Mouse (Mus musculus) layer of hippocampus, adult 9-11 months (tissue): ENCODE measurements around the gene Zfp212.
"Not testable (repeated sequence)": the region's sequence is repeated elsewhere in the genome, so short reads cannot be mapped to it uniquely, and the experiment has no call there.

Experiments used
- DNase-seq: peaks from one replicate; pipeline ENCODE4 v3.0.0; 2022

The Zfp212 gene

GRCm38 (mm10) chr6:47943021-47943691 lies 22.9 kb downstream of the Zfp212 start:
- DNase-seq = peak; percentile 46

GRCm38 (mm10) chr6:47943721-47944120 lies 23.4 kb downstream of the Zfp212 start:
- no peak for DNase-seq

GRCm38 (mm10) chr6:47947388-47947787 lies 27.1 kb downstream of the Zfp212 start:
- DNase-seq = no peak

- DNase-seq = peak; percentile 94
Observed at GRCm38 (mm10) chr6:47953191-47953726, 33.0 kb downstream of the Zfp212 start, which contains the start of gene Zfp956. Gene Zfp956 (plus strand): TSS chr6:47953390.

GRCm38 (mm10) chr6:47954425-47954824 lies 34.1 kb downstream of the Zfp212 start:
- no peak for DNase-seq

- DNase-seq = no peak
Observed at GRCm38 (mm10) chr6:47957816-47958215, 37.5 kb downstream of the Zfp212 start.

- no peak for DNase-seq
Observed at GRCm38 (mm10) chr6:47960685-47961421, 40.6 kb downstream of the Zfp212 start.

- peak; percentile 41 for DNase-seq
Observed at GRCm38 (mm10) chr6:47963051-47963450, 42.8 kb downstream of the Zfp212 start.

GRCm38 (mm10) chr6:47968166-47968565 lies 47.9 kb downstream of the Zfp212 start:
- not testable (repeated sequence) for DNase-seq

GRCm38 (mm10) chr6:47974599-47974998 lies 54.3 kb downstream of the Zfp212 start:
- DNase-seq = no peak

- peak; percentile 70 for DNase-seq
Observed at GRCm38 (mm10) chr6:47978897-47979368, 58.7 kb downstream of the Zfp212 start.
